Mouse (Mus musculus): Measurements from ENCODE around the gene Eid3. TPM values are rescaled to one million over a fixed set of nuclear protein-coding genes. Genes with fewer than 3 reads are reported as not detected.
A peak's percentile ranks its signal among the peaks of the same experiment; 100 is the strongest.

The Eid3 gene
- polyA plus RNA-seq, 1 experiment from 2014 or later, result 0.46 TPM

DNA sequence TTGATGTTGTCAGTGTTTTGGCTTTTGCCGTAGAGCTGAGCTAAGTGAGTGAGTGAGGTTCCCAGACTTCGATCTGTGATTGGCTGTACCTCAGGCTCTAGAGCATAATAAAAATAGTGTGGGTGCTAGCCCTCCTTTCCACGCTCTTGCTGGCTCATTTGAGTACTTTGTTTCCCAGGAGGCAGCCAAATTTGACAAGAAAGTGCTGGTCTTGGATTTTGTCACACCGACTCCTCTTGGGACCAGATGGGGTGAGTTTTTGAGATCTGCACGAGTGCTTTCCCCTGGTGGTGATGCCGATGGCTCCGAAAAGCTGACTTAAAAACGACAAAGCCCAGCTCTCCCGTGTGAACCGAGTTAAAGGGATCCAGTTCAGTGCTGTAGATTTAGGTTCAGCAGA is 9.0 kb downstream of the Eid3 start:
- Histone ChIP-seq H3K4me1 (ENCODE audit: control insufficient read depth, insufficient read depth, low read length) (no peaks in the 10 kb centered on the region), H3K27me3 (ENCODE audit: control insufficient read depth, insufficient read depth, low read length) (no peaks in the 10 kb centered on the region), H3K4me3 (replicated peaks; ENCODE audit: low read length) (no peak overlapping the region), H3K4me2 (ENCODE audit: low read depth, low read length) (no peak overlapping the region), H3K9ac (ENCODE audit: low read length) (no peak overlapping the region), H3K36me3 (ENCODE audit: control insufficient read depth, insufficient read depth, low read length) (peaks cover 29% of the 10 kb centered on the region), H3K27ac (ENCODE audit: low read length) (0 out of 2 replicates have a peak overlapping the region, but pooled peaks have one; percentile 5), H3K9me3 (replicated peaks; ENCODE audit: control insufficient read depth, low read length) (no peaks in the 10 kb centered on the region)
- ATAC-seq (ENCODE audit: insufficient read depth, low FRiP score), result no peak
- 77% methylated on average over 10 of the region's 10 CpGs for WGBS

DNA sequence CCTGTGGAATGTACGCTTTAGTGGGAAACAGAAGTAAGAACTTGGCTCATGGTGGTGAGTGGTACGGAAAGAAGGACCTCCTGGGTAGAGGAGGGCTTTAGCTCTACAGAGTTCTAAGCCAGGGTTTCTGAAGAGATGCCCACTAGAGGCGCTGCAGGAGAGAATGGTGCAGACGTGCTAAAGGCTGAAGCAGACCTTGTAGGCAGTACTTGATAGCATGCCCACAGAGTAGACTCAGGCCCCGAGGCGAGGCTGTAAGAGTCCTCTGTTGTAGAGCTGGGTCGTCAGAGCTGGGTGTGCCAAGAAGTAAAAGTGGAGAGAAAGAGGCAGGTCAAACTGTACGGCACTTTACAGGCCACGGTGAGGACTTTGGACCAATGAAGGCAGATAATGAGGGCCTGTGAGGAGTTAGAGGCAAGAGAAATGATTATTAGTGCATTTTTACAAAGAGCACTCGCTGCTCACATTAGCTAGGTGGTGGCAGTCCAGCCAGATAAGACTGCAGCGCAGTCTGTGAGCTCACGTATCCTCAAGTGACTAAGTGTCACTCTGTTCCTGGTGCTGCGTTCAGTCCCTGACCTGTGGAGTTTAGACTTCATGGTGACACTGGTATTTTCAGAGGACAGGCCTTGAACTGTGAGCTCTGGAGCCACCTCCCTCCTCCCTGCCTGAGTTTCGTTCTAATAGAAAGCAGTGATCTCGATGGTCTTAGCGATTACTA is 9.8 kb downstream of the Eid3 start:
- Histone ChIP-seq H3K4me3 (replicated peaks; ENCODE audit: low read length) (no peak overlapping the region), H3K36me3 (ENCODE audit: control insufficient read depth, insufficient read depth, low read length) (peaks cover 33% of the 10 kb centered on the region), H3K9me3 (replicated peaks; ENCODE audit: control insufficient read depth, low read length) (no peaks in the 10 kb centered on the region), H3K4me2 (ENCODE audit: low read depth, low read length) (no peak overlapping the region), H3K9ac (ENCODE audit: low read length) (no peak overlapping the region), H3K27ac (ENCODE audit: low read length) (peak overlapping the region; percentile 16; the same call in 1 of the 2 replicates), H3K4me1 (ENCODE audit: control insufficient read depth, insufficient read depth, low read length) (no peaks in the 10 kb centered on the region), H3K27me3 (ENCODE audit: control insufficient read depth, insufficient read depth, low read length) (no peaks in the 10 kb centered on the region)
- peak; percentile 87 for ATAC-seq (ENCODE audit: insufficient read depth, low FRiP score)
- WGBS, result 74% methylated on average over 16 of the region's 16 CpGs

DNA sequence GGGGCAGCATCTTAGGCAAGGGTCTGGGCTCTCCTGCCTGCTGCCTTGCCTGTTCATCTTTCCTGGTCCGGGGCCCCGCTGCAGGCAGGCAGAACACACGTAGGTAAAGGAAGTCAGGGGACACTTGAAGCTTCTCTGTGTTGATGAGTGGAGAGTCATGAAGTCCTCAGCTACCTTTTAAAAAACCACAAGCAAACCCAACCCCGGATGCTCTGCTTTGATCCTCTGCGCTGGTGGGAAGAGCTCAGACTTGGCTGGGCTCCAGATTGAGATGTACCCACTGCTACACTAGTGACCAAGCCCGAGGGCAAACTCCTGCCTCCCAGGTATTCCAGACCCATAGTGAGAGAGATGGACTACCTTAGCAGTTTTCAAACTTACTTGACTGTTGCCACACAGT is 20.9 kb downstream of the Eid3 start:
- Histone ChIP-seq H3K4me3 (replicated peaks; ENCODE audit: low read length) (no peak overlapping the region), H3K9ac (ENCODE audit: low read length) (no peak overlapping the region), H3K27ac (ENCODE audit: low read length) (no peak overlapping the region), H3K4me2 (ENCODE audit: low read depth, low read length) (no peak overlapping the region), H3K27me3 (ENCODE audit: control insufficient read depth, insufficient read depth, low read length) (no peaks in the 10 kb centered on the region), H3K36me3 (ENCODE audit: control insufficient read depth, insufficient read depth, low read length) (peaks cover 13% of the 10 kb centered on the region), H3K4me1 (ENCODE audit: control insufficient read depth, insufficient read depth, low read length) (peaks cover 18% of the 10 kb centered on the region; the same call in 1 of the 2 replicates), H3K9me3 (replicated peaks; ENCODE audit: control insufficient read depth, low read length) (no peaks in the 10 kb centered on the region)
- WGBS, result 92% methylated on average over 6 of the region's 6 CpGs
- no peak for ATAC-seq (ENCODE audit: insufficient read depth, low FRiP score)

DNA sequence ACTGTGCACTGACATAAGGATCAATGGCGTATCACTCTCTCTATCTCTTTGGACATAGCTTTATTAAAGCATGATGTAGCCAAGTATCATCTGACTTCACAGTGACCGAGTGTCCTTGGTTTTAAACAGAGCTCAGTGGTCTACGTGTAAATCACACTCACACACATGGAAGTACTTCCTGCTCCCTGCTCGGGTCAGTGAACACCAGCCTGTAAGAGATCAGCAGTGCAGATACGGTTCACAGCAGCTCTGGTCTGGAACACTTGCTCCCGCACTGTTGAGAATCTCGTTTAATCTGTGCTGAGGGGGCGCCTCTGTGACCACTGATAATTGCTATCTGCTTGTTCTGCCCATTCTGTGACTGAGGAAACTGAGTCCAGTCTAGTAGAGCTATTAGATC is 22.1 kb downstream of the Eid3 start:
- Histone ChIP-seq H3K27me3 (ENCODE audit: control insufficient read depth, insufficient read depth, low read length) (no peaks in the 10 kb centered on the region), H3K4me1 (ENCODE audit: control insufficient read depth, insufficient read depth, low read length) (peaks cover 18% of the 10 kb centered on the region; the same call in 1 of the 2 replicates), H3K9ac (ENCODE audit: low read length) (no peak overlapping the region), H3K27ac (ENCODE audit: low read length) (no peak overlapping the region), H3K36me3 (ENCODE audit: control insufficient read depth, insufficient read depth, low read length) (peaks cover 13% of the 10 kb centered on the region), H3K4me3 (replicated peaks; ENCODE audit: low read length) (no peak overlapping the region), H3K4me2 (ENCODE audit: low read depth, low read length) (no peak overlapping the region), H3K9me3 (replicated peaks; ENCODE audit: control insufficient read depth, low read length) (no peaks in the 10 kb centered on the region)
- WGBS, result 87% methylated on average over 8 of the region's 8 CpGs
- ATAC-seq (ENCODE audit: insufficient read depth, low FRiP score), result no peak

DNA sequence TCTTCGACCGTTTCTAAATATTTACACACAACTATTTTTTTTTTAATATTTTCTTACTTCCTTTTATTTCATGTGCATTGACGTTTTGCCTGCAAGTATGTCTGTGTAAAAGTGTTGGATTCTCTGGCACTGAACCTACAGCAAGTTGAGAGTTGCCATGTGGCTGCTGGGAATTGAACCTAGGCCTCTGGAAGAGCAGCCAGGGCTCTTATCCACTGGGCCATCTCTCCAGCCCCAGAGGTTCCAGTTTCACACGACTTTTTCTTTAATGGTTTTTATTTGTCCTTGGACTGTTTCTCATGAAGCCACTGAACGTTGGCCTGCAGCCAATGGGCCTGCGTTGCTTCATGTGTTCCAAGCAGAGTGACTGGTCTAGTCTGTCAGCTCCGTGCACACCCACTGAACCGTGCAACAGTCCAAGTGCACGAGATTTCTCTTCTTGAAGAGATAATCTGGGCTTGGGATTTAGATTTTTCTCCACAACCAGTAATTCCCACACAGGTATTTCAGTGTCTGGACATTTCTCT is 23.1 kb downstream of the Eid3 start:
- peaks cover 18% of the 10 kb centered on the region; the same call in 1 of the 2 replicates for H3K4me1 ChIP-seq (ENCODE audit: control insufficient read depth, insufficient read depth, low read length)
- H3K4me3 ChIP-seq (replicated peaks; ENCODE audit: low read length), result no peak overlapping the region
- peaks cover 5% of the 10 kb centered on the region for H3K36me3 ChIP-seq (ENCODE audit: control insufficient read depth, insufficient read depth, low read length)
- no peaks in the 10 kb centered on the region for H3K27me3 ChIP-seq (ENCODE audit: control insufficient read depth, insufficient read depth, low read length)
- H3K9ac ChIP-seq (ENCODE audit: low read length), result no peak overlapping the region
- peak; percentile 76 for ATAC-seq (ENCODE audit: insufficient read depth, low FRiP score)
- peak overlapping the region; percentile 58 for H3K27ac ChIP-seq (ENCODE audit: low read length)
- no peaks in the 10 kb centered on the region for H3K9me3 ChIP-seq (replicated peaks; ENCODE audit: control insufficient read depth, low read length)
- H3K4me2 ChIP-seq (ENCODE audit: low read depth, low read length), result no peak overlapping the region
- WGBS, result 36% methylated on average over 9 of the region's 9 CpGs

DNA sequence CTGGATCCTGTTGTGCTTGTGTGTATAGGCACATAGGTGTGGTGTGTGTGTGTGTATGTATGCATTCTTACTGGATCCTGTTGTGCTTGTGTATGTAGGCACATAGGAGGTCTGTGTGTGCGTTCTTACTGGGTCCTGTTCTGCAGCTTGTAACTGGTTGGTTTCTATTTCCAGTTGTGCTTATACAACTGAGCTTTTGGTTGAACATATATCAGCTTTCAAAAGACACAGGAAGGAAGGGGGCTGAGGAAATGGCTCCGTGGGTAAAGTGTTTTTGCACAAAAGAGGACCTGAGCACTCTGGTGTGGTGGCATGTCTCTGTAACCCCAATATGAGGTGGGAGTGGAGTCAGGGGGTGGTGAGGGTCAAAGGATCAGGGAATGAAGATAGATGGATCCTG is 24.5 kb downstream of the Eid3 start:
- Histone ChIP-seq H3K36me3 (ENCODE audit: control insufficient read depth, insufficient read depth, low read length) (peaks cover 8% of the 10 kb centered on the region), H3K27ac (ENCODE audit: low read length) (peak overlapping the region; percentile 15; the same call in 1 of the 2 replicates), H3K4me2 (ENCODE audit: low read depth, low read length) (no peak overlapping the region), H3K9ac (ENCODE audit: low read length) (no peak overlapping the region), H3K4me3 (replicated peaks; ENCODE audit: low read length) (no peak overlapping the region), H3K4me1 (ENCODE audit: control insufficient read depth, insufficient read depth, low read length) (peaks cover 18% of the 10 kb centered on the region; the same call in 1 of the 2 replicates), H3K9me3 (replicated peaks; ENCODE audit: control insufficient read depth, low read length) (no peaks in the 10 kb centered on the region), H3K27me3 (ENCODE audit: control insufficient read depth, insufficient read depth, low read length) (no peaks in the 10 kb centered on the region)
- WGBS, result 63% methylated on average over 2 of the region's 2 CpGs
- no peak for ATAC-seq (ENCODE audit: insufficient read depth, low FRiP score)

DNA sequence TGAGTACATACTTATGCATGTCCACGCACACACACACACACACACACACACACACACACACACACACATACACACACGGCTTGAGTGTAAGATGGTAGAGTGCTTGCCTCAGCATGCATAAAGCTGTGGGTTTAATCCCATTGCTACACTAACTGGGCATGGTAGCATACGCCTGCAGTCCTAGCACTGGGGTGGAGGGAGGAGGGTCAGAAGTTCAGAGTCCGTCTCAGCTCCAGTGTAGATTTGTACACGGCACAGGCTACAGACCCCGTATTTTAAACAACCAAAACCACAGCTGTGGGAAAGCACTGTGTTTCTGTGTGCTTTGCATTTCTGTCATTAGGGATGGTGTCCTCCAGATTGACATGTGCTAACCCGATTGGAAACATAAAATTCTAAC is 25.0 kb downstream of the Eid3 start:
- H3K27ac ChIP-seq (ENCODE audit: low read length), result no peak overlapping the region; the same call in 1 of the 2 replicates
- H3K9me3 ChIP-seq (replicated peaks; ENCODE audit: control insufficient read depth, low read length), result no peaks in the 10 kb centered on the region
- H3K27me3 ChIP-seq (ENCODE audit: control insufficient read depth, insufficient read depth, low read length), result no peaks in the 10 kb centered on the region
- H3K4me2 ChIP-seq (ENCODE audit: low read depth, low read length), result no peak overlapping the region
- H3K36me3 ChIP-seq (ENCODE audit: control insufficient read depth, insufficient read depth, low read length), result peaks cover 13% of the 10 kb centered on the region
- no peak overlapping the region for H3K9ac ChIP-seq (ENCODE audit: low read length)
- 61% methylated on average over 7 of the region's 7 CpGs for WGBS
- H3K4me3 ChIP-seq (replicated peaks; ENCODE audit: low read length), result no peak overlapping the region
- no peak for ATAC-seq (ENCODE audit: insufficient read depth, low FRiP score)
- H3K4me1 ChIP-seq (ENCODE audit: control insufficient read depth, insufficient read depth, low read length), result peaks cover 18% of the 10 kb centered on the region; the same call in 1 of the 2 replicates

DNA sequence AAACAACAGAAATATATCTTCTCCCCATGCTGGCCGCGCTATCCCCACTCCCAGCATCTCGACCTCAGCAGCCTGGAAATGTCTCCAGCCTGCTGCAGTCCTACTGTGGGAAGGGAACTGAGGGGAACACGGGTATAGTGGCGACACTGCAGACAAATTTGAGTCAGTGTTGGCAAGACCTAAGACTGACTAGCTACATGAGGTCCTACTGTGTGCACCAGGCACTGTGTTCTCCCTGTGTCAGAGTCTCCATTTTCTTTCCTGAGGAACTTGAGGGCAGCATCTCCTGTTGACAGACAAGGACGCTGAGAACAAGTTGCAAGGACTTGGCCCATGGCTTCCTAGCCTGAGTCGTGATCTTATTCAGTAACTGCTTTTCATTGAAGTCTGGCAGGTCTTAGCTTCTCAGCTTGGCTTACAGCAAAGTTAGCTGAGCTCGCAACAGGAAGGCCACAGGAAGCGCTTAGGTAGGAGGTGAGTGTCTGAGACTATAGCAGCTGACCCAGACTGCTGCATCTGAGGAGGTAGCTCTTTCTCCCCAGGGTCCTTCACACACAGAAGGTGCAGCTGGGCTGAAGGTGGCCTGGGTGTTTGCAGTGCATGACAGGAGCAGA is 26.1 kb downstream of the Eid3 start:
- no peak overlapping the region for H3K4me2 ChIP-seq (ENCODE audit: low read depth, low read length)
- no peaks in the 10 kb centered on the region for H3K9me3 ChIP-seq (replicated peaks; ENCODE audit: control insufficient read depth, low read length)
- peaks cover 18% of the 10 kb centered on the region; the same call in 1 of the 2 replicates for H3K4me1 ChIP-seq (ENCODE audit: control insufficient read depth, insufficient read depth, low read length)
- H3K27me3 ChIP-seq (ENCODE audit: control insufficient read depth, insufficient read depth, low read length), result no peaks in the 10 kb centered on the region
- H3K4me3 ChIP-seq (replicated peaks; ENCODE audit: low read length), result no peak overlapping the region
- ATAC-seq (ENCODE audit: insufficient read depth, low FRiP score), result no peak
- H3K36me3 ChIP-seq (ENCODE audit: control insufficient read depth, insufficient read depth, low read length), result peaks cover 21% of the 10 kb centered on the region
- 84% methylated on average over 9 of the region's 9 CpGs for WGBS
- H3K27ac ChIP-seq (ENCODE audit: low read length), result no peak overlapping the region; the same call in 1 of the 2 replicates
- no peak overlapping the region for H3K9ac ChIP-seq (ENCODE audit: low read length)

All from stomach, embryonic 16.5 days (tissue).